Mouse (Mus musculus): ENCODE results near the gene Gm45062. TPM values are rescaled to one million over a fixed set of nuclear protein-coding genes. Genes with fewer than 3 reads are reported as not detected.

The Gm45062 gene
- 17.1 and 18.6 TPM in 2 replicates for polyA plus RNA-seq (2012; rRNA removed)

DNA sequence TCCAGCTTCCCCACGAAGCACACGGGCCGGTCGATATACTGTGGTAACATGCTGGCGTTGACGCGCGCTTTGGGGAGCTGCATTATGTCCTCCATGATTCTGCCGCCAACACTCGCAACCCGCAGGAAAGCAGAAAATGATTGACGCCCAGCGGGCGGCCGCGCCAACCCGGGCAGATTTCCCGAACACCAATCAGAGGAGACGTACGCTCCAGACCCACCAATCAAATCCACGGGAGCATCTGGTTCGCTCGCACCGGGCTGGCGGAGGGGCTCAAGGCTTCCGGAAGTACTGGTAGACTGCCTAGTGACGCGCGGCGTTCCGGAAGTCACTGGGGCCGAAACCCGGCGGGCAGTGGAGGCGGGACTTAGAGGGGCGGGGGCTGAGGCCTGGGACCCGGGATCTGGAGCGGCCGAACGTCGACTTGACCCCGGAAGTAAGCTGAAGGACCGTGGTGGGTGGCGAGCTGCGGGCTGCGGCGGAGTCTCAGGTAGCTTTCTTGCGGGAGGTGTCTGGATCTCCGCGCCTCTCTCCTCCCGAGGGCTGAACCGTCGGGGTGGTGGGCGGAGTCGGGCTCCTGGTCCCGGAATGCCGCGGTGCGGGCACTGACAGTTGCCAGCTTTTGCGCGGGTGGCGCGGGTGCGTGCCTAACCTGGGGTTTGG, at the start of gene Gm45062, which contains the start of the genes Rpa3 and Umad1:
Gm45062 (plus strand) TSS at position 447 of the 663 bp plus-strand sequence.
Rpa3 (minus strand) TSS at position 170 of the 663 bp plus-strand sequence.
Umad1 (plus strand) TSS at position 285 of the 663 bp plus-strand sequence.
- DNase-seq (ENCODE audit: extremely low spot score in 1 of 2, low spot score in 1 of 2): peak; percentile 98 to 99

DNA sequence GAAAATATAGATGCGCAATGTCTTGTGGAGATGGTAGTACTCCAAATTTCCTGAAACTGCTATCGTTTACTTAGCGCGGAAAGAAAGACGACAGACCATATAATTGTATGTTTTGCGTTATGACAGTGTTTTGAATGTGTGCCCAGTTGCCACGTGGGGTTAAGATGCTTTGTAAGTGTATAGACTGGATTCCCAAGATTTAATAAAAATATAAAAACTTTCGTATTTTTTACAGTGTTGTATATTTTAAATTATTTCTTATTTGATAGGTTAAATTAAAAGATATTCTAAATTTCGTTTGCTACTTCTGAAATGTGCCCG, 49.4 kb upstream of the Gm45062 start:
- no peak for DNase-seq (ENCODE audit: extremely low spot score in 1 of 2, low spot score in 1 of 2)

DNA sequence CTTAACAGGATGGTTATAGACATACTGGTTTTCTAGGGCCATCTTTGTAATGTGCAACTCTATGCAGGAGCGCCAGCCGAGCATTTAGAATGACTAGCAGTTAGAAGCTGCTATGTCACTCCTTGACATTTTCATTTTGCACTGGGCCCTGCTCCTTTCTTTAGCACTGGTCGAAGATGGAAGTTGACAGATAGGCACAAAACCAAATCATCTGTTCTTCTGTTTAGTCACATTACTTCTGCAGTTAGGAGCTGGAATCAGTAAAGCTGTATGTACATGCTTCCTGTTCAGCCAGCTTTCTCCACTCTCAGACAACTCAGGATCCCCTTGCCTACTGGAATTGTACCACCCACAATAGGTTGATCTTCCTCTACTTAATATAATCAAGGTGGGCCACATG, 48.6 kb upstream of the Gm45062 start:
- DNase-seq (ENCODE audit: extremely low spot score in 1 of 2, low spot score in 1 of 2): no peak

DNA sequence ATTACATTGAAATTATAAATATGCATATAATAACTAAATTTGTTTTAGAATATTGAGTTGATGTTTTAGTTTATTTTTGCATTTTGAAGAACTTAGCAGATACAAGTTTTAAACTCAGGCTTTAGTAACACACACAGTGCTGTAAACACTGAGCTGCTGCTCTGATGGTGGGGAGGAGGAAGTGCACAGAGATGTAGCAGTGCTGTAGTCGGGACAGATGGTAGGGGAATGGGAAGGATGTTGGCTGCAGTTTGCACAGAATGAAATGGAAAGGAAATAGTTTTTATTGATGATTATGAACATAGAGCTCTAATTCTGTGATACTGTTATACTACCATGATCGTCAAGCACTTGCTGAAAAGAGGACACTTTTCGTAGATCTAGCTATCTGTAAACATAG, 32.2 kb upstream of the Gm45062 start:
- DNase-seq (ENCODE audit: extremely low spot score in 1 of 2, low spot score in 1 of 2): no peak

DNA sequence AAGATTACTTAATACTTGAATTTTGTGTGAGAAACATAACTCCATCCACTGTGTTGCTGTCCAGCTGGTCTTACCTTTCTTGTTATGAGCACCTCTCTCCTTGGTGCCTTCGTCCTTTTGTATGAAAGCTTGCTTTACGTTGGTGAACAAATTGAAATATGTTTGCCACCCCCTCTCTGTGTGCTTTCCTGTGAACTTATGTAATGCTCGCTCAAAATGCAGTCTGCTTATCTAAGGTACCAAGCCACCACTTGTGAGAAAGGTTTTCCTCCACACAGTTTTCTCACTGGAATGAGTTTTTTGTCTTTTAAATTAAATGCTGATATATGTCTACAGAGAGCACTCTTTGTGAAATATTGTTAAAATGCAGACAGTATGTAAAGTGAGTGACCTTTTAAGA, 30.7 kb upstream of the Gm45062 start:
- DNase-seq (ENCODE audit: extremely low spot score in 1 of 2, low spot score in 1 of 2): no peak

DNA sequence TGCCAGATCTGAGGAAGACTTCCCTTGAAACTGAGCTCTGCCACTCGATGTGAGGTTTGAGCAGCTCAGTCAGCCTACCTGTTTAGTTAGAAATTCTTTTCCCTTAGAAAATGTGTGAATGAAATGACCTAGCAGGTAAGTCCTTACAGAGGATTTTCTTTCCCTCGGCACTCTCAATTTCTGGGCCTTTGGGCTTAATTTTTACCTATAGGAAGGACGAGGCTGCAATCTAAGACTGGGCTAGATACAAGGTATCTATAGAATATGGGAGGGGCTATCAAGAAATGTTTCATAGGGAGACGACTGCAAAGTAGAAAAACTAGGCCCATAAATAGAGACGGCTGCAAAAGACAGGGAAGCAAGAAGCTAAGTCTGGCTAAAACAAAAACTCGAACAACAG, 934 bp upstream of the Gm45062 start:
- no peak for DNase-seq (ENCODE audit: extremely low spot score in 1 of 2, low spot score in 1 of 2)

DNA sequence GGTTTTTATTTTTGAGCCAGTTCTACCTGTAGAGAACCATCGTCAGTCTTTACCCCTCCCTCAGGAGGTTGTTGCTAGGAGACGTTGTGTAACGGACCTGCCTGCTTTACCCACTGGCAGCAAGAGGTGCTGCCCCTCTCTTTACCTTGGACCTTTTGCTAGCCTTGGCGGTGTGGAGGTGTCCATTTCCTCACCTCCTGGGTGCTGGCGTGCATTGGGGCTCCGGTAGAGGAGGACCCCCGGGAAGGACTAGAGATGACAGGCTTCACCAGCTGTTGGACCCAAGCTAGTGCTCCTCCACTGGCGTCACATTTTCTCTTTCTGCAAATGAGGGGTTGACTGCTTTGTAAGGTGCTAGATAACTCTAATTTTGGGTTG, 406 bp downstream of the Gm45062 start:
- DNase-seq (ENCODE audit: extremely low spot score in 1 of 2, low spot score in 1 of 2): peak in 1 of 2 experiments; percentile 28

DNA sequence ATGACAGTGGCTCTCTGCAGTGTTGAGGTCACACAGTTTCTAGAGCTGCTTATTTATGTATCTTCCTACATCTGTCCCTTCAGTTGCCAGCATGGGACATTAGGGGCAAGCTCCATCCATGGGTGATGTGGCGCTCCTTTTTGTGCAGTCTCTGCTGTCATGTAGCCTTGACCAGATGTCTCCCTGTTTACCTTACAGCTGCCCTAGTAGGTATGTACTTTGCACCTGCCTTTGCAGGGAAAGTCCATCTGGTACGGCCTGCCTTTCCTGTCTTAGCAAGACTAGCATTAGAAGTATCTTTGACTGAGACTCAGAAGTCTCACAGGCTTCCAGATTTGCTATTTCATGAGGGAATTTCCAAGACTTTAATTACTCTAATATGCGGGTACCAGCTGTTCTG, 11.8 kb downstream of the Gm45062 start:
- no peak for DNase-seq (ENCODE audit: extremely low spot score in 1 of 2, low spot score in 1 of 2)

DNA sequence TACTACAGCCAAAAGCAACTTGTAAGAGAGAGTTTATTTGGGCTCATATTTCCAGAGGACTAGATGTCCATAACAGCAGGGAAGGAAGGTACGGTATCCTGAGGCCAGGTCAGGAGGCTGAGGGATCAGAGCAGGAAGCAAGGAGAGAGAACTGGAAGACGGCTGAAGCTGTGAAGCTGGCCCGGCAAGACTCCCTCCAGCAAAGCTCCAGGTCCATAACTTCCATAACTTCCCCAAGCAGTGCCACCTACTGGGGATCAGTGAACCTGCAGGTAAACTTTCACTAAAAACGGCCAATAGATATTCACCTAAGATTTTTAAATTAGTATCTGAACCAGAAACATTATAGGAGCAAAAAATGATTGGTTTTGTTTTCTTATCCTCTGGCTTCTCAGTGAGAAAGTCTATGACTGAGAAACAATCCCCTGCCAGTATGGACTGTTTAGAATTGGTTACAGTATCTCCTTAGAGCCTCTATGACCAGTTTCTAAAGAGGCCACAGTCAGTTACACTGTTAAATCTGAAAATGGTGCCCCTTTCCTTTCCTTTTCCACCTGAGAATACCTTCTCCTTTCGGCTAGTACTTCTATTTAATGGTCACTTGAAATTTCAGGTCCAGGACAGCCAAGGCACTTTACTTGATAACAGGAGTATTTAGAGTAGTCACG, 15.3 kb downstream of the Gm45062 start:
- DNase-seq (ENCODE audit: extremely low spot score in 1 of 2, low spot score in 1 of 2): peak in 1 of 2 experiments; percentile 52

DNA sequence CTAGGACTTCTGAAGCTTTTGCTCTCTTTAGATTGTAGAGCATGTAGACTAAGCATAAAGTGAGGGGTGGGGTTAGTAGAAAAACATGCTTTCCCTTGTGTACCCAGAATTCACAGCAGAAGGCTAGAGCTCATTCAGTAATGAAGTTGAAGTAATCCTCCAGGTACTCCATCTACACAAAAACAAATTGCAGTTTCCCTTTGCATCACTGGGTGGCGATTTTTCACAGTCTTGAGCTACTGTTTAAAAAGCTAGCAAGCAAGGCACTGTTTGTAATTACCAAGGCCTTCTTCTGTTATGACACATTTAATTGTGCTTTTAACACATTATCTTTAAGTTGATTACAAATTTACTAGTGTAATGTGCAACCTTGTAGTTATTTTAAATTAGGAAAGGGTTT, 15.8 kb downstream of the Gm45062 start:
- DNase-seq (ENCODE audit: extremely low spot score in 1 of 2, low spot score in 1 of 2): peak; percentile 68 to 92

DNA sequence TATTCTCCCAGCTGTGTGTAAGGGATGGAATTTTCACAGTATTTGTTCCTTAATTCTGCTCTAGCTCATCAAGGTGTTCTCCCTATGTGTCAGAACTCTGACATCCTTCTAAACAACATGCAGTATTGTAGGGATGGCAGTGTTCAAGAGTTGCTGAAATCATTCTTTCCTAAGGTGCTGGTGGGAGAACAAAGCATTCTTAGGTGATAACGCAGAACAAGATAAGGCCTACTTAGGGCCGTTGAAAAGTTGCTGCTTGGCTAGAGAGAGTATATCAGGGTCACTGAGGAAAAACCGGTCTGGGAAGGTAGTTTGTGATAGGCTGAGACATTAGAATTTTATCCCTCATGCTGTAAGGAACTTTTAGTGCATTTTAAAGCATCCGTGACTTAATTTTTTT, 17.2 kb downstream of the Gm45062 start:
- no peak for DNase-seq (ENCODE audit: extremely low spot score in 1 of 2, low spot score in 1 of 2)

DNA sequence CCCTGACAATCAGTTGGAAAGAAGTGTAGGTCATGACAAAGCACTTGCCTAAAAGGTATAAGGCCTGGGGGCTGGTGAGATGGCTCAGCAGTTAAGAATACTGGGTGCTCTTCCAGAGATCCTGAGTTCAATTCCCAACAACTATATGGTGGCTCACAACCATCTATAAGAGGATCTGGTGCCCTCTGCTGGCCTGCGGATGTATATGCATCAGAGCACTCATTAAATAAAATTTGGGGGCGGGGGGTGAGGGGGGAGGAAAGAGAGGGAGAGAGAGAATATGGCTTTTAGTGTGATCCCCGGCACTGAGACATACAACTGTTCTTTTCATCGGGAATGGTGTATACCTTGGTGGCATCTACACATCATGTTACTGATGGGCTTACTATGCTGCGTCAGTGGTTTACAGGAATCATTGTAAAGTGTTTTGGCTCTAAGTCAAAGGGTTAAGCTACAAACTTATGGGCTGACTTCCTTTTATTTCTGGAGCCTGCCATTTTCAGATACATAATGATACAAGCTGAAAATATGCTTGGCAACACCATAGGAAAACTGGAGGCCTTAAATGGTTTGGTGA, 19.3 kb downstream of the Gm45062 start:
- no peak for DNase-seq (ENCODE audit: extremely low spot score in 1 of 2, low spot score in 1 of 2)

DNA sequence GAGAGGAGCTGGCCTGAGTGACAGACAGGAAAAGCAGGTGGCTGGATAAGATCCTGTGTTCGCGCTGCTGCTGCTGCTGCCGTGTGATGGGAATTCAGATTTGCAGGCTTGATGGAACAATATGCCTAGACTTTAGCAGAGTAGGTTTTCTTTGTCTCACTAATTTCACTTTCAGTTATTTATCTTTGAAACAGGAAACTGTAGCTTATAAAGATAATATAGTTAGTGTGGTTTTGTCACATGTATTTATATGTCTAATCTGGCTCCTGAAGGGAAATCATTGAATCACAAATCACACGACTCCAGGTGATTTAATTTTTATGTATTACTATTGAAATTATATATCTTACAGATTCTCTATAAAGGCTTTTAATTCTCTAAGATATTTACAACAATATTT, 24.0 kb downstream of the Gm45062 start:
- no peak for DNase-seq (ENCODE audit: extremely low spot score in 1 of 2, low spot score in 1 of 2)

DNA sequence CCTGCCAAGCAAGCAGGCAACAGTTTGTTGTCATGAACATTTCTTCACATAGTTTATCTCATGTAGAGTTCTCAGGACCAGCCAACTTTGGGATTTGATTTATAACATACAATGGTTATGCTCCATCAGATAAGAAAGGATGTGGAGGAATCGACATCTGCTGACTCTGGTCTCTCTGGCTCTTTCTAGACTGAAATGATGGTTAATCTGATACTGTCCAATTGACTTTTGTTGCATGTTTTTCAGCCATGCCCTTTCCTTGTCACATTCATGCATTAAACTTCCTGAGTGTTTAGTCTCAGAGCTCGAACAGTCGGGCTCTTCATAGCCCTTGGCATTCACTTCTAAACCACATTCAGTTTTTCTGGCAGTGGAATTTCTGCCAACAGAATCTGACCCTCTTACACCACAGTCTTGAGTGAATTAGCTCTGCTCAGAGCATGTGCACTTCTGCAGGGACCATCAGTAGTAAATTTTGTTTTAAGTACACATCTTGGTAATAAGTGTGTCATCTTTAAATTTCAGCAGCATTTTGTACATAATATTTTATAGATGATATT, 26.2 kb downstream of the Gm45062 start:
- DNase-seq (ENCODE audit: extremely low spot score in 1 of 2, low spot score in 1 of 2): no peak

DNA sequence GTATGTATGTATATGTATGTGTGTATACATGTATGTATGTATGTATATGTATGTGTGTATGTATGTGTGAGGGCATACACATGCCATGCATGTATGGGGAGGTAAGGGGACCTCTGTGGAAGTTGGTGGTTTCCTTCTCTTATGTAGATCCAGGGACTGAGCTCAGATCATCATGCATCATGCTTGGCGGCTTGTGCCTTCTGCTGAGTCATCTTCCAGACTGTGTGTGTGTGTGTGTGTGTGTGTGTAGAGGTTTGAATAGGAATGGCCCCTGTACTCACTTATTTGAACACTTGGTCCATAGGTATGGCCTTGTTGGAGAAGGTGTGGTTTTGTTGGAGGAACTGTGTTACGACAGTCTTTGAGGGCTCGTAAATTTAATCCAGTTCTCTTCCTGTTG, 26.9 kb downstream of the Gm45062 start:
- DNase-seq (ENCODE audit: extremely low spot score in 1 of 2, low spot score in 1 of 2): no peak

DNA sequence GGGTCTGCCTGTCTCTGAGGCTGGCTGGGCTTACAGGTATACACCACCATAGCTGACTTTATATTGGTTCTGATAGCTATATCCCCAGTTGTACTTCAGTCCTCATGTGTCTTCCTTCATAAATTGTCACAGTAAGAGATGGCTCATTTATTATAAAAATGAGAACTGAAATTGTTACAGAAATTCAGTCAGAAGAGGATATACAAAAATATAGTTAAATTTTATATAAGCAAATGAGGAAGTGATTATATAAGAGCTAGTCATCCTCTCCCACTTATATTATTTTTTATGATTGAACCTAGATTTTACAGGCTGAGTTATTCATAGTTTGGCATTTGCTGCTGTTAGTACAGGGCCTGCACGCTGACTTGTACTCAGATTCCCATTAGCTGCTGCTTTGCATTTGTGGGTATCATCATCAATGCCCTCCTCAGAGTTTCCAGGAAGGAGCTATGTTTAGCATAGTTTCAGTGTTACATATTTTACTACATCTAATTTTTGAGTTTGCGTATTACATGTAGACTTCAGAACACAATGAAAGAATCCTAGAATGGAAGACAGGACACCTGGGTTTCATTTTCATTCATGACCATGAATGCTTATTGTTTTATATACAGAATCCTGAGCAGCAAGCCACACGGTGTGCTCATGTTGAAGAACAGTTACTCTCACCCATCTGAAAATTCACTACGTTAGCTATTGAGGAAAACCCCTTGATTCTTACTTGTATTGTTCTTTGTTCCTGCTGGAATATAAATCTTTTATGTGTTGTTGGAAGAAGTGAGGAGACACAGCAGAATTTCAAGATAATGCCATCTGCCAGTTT, 29.7 kb downstream of the Gm45062 start:
- peak in 1 of 2 experiments; percentile 39 for DNase-seq (ENCODE audit: extremely low spot score in 1 of 2, low spot score in 1 of 2)

DNA sequence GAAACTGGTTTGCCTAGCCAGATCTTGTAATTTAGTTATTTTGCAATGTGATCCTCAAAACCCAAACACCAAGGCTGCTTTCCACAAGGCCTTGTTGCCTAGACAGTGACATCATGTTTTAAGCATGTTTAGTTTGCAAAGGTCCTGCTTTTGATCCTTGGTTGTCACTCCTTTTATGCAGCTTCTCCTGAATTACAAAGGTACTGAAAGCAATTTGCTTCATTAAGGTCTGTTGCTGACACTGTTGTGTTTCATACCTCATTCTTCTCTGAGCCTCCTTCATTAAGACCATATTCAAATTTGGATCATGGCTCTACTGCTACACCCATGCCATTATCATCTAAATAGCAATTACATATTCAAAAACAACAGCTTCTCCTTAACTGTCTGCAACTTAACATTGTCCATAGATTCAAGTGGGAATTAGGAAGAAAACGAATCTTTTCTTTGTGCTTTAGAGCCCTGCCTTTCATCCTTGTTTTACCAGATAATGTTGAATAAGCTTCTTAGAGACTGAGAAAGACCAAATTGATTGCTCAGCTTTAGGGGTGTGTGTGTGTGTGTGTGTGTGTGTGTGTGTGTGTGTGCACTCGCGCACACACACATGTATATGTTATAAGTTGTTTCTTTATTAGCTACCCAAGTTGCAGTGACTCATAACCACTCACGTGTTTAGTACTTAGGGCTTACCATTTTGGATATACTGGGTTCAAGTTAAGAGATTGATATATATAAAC, 35.0 kb downstream of the Gm45062 start:
- no peak for DNase-seq (ENCODE audit: extremely low spot score in 1 of 2, low spot score in 1 of 2)

DNA sequence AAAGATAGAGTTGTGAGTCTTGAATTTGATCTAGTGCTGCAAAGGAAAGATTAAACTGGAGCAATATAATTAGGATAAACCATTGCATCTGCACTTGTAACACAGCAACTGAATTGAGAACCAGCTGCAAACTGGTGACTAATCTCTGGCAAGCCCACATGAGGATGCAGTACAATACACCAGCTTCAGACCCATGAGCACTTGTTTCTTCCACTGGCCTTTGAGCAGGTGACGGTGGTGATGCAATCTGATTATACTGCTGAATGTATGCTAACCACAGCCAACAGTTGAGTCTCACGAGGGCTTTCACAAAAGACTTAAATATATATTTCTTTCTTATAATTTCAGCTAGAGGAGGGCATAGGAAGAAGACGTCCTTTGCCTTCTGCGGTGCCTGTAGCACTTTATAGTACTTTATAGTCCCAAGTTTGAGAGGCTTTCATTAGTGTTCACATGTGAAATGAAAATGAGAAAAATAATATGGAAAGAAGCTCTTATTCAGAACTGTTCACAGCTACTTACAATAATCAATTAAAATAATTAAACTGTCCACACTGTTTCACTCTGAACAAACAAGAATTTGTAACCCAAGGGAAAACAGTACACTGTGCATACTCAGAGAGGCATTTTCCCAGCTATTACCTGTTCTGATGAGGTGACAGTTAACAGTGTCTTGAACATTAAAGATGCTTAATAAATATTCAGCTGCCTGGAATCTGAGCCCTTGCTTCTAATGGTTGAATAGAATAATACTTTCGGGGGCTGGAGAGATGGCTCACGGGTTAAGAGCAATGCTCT, 40.0 kb downstream of the Gm45062 start:
- DNase-seq (ENCODE audit: extremely low spot score in 1 of 2, low spot score in 1 of 2): no peak

Data from frontal cortex, adult 2 months (tissue).